In genomic region chr1:191896806-191897552, GRCm38 (mm10) we compare ENCODE assay signal across 9 mouse cellular contexts. TPM values are rescaled to one million over a fixed set of nuclear protein-coding genes. Genes with fewer than 3 reads are reported as not detected.
DNase-seq lines count a peak whose midpoint lies in the region; ATAC-seq and TF ChIP-seq lines count a peak whose summit lies in the region.
"Had no signal": no experiment of that assay in that cellular context is flagged by ENCODE, and none has a peak within 500 bp of the region (broad histone marks: within the 10 kb centered on the region; RNA-seq: fewer than 3 reads in every experiment).

No protein-coding gene starts in this region.

- H3K4me1 ChIP-seq in midbrain, embryonic 10.5 days, result peaks cover 13% of the 10 kb centered on the region
- no peaks in the 10 kb centered on the region for H3K4me1 ChIP-seq in midbrain, embryonic 11.5 days (ENCODE audit: control insufficient read depth, insufficient read depth, low read length)
- 0 out of 2 replicates have a peak, but pooled peaks cover 7% of the 10 kb centered on the region for H3K4me1 ChIP-seq in embryonic facial prominence, embryonic 14.5 days (ENCODE audit: control insufficient read depth, insufficient read depth, low read length)
- H3K4me1 ChIP-seq in kidney, adult 2 months (ENCODE audit: control insufficient read depth, insufficient read depth, low read length), result peaks cover 5% of the 10 kb centered on the region

- H3K27me3 ChIP-seq in midbrain, embryonic 10.5 days (ENCODE audit: low read depth, poor library complexity, severe bottlenecking), result no peaks in the 10 kb centered on the region
- no peaks in the 10 kb centered on the region; the same call in 1 of the 2 replicates for H3K27me3 ChIP-seq in midbrain, embryonic 11.5 days (ENCODE audit: control insufficient read depth, insufficient read depth, low read length)
- no peaks in the 10 kb centered on the region for H3K27me3 ChIP-seq in embryonic facial prominence, embryonic 14.5 days (replicated peaks; ENCODE audit: control insufficient read depth, insufficient read depth, low read length)
- no peaks in the 10 kb centered on the region for H3K27me3 ChIP-seq in kidney, adult 2 months (replicated peaks; ENCODE audit: control insufficient read depth, insufficient read depth, low read length)

- H3K4me3 ChIP-seq in midbrain, embryonic 10.5 days, result no peak overlapping the region
- H3K4me3 ChIP-seq in midbrain, embryonic 11.5 days (ENCODE audit: low read depth, low read length), result no peak overlapping the region
- no peak overlapping the region for H3K4me3 ChIP-seq in embryonic facial prominence, embryonic 14.5 days (ENCODE audit: low read depth, low read length)
- no peak overlapping the region for H3K4me3 ChIP-seq in kidney, adult 2 months (ENCODE audit: insufficient read depth, low read depth, low read length)

- H3K27ac ChIP-seq in midbrain, embryonic 10.5 days (replicated peaks), result peak overlapping the region; percentile 55
- H3K27ac ChIP-seq in midbrain, embryonic 11.5 days (ENCODE audit: low read depth, low read length), result no peak overlapping the region
- H3K27ac ChIP-seq in embryonic facial prominence, embryonic 14.5 days (replicated peaks; ENCODE audit: low read depth, low read length), result no peak overlapping the region
- peak overlapping the region; percentile 34; the same call in 1 of the 2 replicates for H3K27ac ChIP-seq in kidney, adult 2 months (ENCODE audit: insufficient read depth, low read depth, low read length)

- H3K9ac ChIP-seq in midbrain, embryonic 11.5 days (ENCODE audit: low read length), result no peak overlapping the region
- no peak overlapping the region for H3K9ac ChIP-seq in embryonic facial prominence, embryonic 14.5 days (ENCODE audit: low read depth, low read length)

- H3K9me3 ChIP-seq in midbrain, embryonic 10.5 days (replicated peaks), result no peaks in the 10 kb centered on the region
- H3K9me3 ChIP-seq in midbrain, embryonic 11.5 days (ENCODE audit: control insufficient read depth, low read length), result no peaks in the 10 kb centered on the region
- H3K9me3 ChIP-seq in embryonic facial prominence, embryonic 14.5 days (ENCODE audit: control insufficient read depth, low read length), result no peaks in the 10 kb centered on the region

- peak; percentile 18 for DNase-seq in midbrain, embryonic 10.5 days (ENCODE audit: low spot score)
- DNase-seq in midbrain, embryonic 11.5 days (ENCODE audit: low spot score, missing footprints), result no peak
- peak; percentile 57 for DNase-seq in embryonic facial prominence, embryonic 14.5 days (ENCODE audit: low spot score)
- peak; percentile 71 for DNase-seq in kidney, adult 2 months
- peak; percentile 12 for DNase-seq in mesoderm, embryonic 11.5 days (ENCODE audit: low read depth, low spot score)
- DNase-seq in spleen, postnatal 4 days (ENCODE audit: low spot score in 2 of 2), result no peak
- DNase-seq in layer of hippocampus, adult 9-10 months (ENCODE audit: low spot score), result no peak
- DNase-seq in thymus, postnatal 0 days (ENCODE audit: low spot score), result no peak
- DNase-seq: layer of hippocampus, adult 9-11 months had no signal

- no peak for TF ChIP-seq POLR2A in kidney, adult 2 months (IDR thresholded peaks at IDR 0.05; ENCODE audit: low read depth, low read length)

- WGBS in midbrain, embryonic 10.5 days, result 79% methylated on average over 12 of the region's 12 CpGs
- 72% methylated on average over 12 of the region's 12 CpGs for WGBS in midbrain, embryonic 11.5 days
- 68% methylated on average over 12 of the region's 12 CpGs for WGBS in embryonic facial prominence, embryonic 14.5 days
- 42% methylated on average over 12 of the region's 12 CpGs for WGBS in kidney, adult 2 months

- no peak overlapping the region for H3K4me2 ChIP-seq in midbrain, embryonic 11.5 days
- H3K4me2 ChIP-seq in embryonic facial prominence, embryonic 14.5 days (ENCODE audit: low read depth, low read length), result no peak overlapping the region

- no peak for TF ChIP-seq CTCF in kidney, adult 2 months (conservative IDR thresholded peaks at IDR 0.05; ENCODE audit: insufficient read depth, insufficient read length, low read depth, low read length)

- no peak for ATAC-seq in midbrain, embryonic 11.5 days (ENCODE audit: low FRiP score)
- no peak for ATAC-seq in embryonic facial prominence, embryonic 14.5 days (ENCODE audit: low read depth)

- no peaks in the 10 kb centered on the region for H3K36me3 ChIP-seq in midbrain, embryonic 10.5 days
- H3K36me3 ChIP-seq in midbrain, embryonic 11.5 days (ENCODE audit: control insufficient read depth, insufficient read depth, low read length), result no peaks in the 10 kb centered on the region
- H3K36me3 ChIP-seq in embryonic facial prominence, embryonic 14.5 days (ENCODE audit: control insufficient read depth, insufficient read depth, low read length), result no peaks in the 10 kb centered on the region
- H3K36me3 ChIP-seq in kidney, adult 2 months (ENCODE audit: control insufficient read depth, insufficient read depth, low read length), result no peaks in the 10 kb centered on the region

RNA-seq across cellular contexts. Expression of gene Slc30a1, which starts 9.6 kb away (rescaled TPM):
- 1.2 and 1.3 TPM in 2 replicates for polyA plus RNA-seq in midbrain, embryonic 10.5 days (2016; fragmentation: Nextera tagmentation; extraction: Ambion mirVana)
- 2.4 and 2.6 TPM in 2 replicates for polyA plus RNA-seq in midbrain, embryonic 11.5 days (2014; fragmentation: Nextera tagmentation; extraction: Ambion mirVana)
- polyA plus RNA-seq in embryonic facial prominence, embryonic 14.5 days (2014; fragmentation: Nextera tagmentation; extraction: Ambion mirVana), result 2.5 and 3.4 TPM in 2 replicates
- 18.1 and 19.9 TPM in 2 replicates for polyA plus RNA-seq in kidney, adult 2 months (2012; rRNA removed)
- polyA plus RNA-seq in thymus, postnatal 0 days (2015; fragmentation: Nextera tagmentation; extraction: Ambion mirVana), result 1.6 and 2.6 TPM in 2 replicates

Comparison
In these comparisons a context has a peak if more than half of its experiments do, and no peak if none do; other contexts are left out.
1. DNase-seq: peak in midbrain, embryonic 10.5 days (single experiment), embryonic facial prominence, embryonic 14.5 days (single experiment), kidney, adult 2 months (single experiment) and mesoderm, embryonic 11.5 days (single experiment); none in midbrain, embryonic 11.5 days (single experiment), spleen, postnatal 4 days (0 of 2), layer of hippocampus, adult 9-10 months (single experiment) and thymus, postnatal 0 days (single experiment).
2. H3K27ac ChIP-seq: peak in midbrain, embryonic 10.5 days (single experiment) and kidney, adult 2 months (single experiment); none in midbrain, embryonic 11.5 days (single experiment) and embryonic facial prominence, embryonic 14.5 days (single experiment).